Mouse (Mus musculus): ENCODE measurements around the gene Gxylt2. TPM values are rescaled to one million over a fixed set of nuclear protein-coding genes. Genes with fewer than 3 reads are reported as not detected.

The Gxylt2 gene
- polyA plus RNA-seq, 1 experiment from 2014 or later: 1.4 TPM

- H3K9me3 ChIP-seq (ENCODE audit: control insufficient read depth, low read length): no peaks in the 10 kb centered on the region
- H3K4me1 ChIP-seq (replicated peaks; ENCODE audit: control insufficient read depth, insufficient read depth, low read length): peaks cover 4% of the 10 kb centered on the region; the same call in 1 of the 2 replicates
- DNase-seq (ENCODE audit: low spot score): peak; percentile 37
- H3K36me3 ChIP-seq (ENCODE audit: control insufficient read depth, insufficient read depth, low read length): no peaks in the 10 kb centered on the region
- H3K4me2 ChIP-seq (ENCODE audit: low read length): no peak overlapping the region
- H3K27me3 ChIP-seq (replicated peaks; ENCODE audit: control insufficient read depth, insufficient read depth, low read length): peaks cover 24% of the 10 kb centered on the region
- H3K4me3 ChIP-seq (ENCODE audit: low read depth, low read length): no peak overlapping the region
- WGBS: 57% methylated on average over 7 of the region's 7 CpGs
- no peak for ATAC-seq (replicated peaks; ENCODE audit: low FRiP score, low TSS enrichment, low read depth)
- H3K9ac ChIP-seq (ENCODE audit: low read length): no peak overlapping the region
- H3K27ac ChIP-seq (ENCODE audit: low read depth): no peak overlapping the region
These were observed 3.0 kb downstream of the Gxylt2 start for GRCm38 (mm10) chr6:100707557-100707956.

GRCm38 (mm10) chr6:100708248-100708647, 3.7 kb downstream of the Gxylt2 start:
- Histone ChIP-seq H3K9me3 (ENCODE audit: control insufficient read depth, low read length) (no peaks in the 10 kb centered on the region), H3K4me1 (replicated peaks; ENCODE audit: control insufficient read depth, insufficient read depth, low read length) (peaks cover 4% of the 10 kb centered on the region; the same call in 1 of the 2 replicates), H3K4me2 (ENCODE audit: low read length) (no peak overlapping the region), H3K27ac (ENCODE audit: low read depth) (no peak overlapping the region), H3K27me3 (replicated peaks; ENCODE audit: control insufficient read depth, insufficient read depth, low read length) (peaks cover 24% of the 10 kb centered on the region), H3K9ac (ENCODE audit: low read length) (no peak overlapping the region), H3K4me3 (ENCODE audit: low read depth, low read length) (no peak overlapping the region), H3K36me3 (ENCODE audit: control insufficient read depth, insufficient read depth, low read length) (no peaks in the 10 kb centered on the region)
- no peak for DNase-seq (ENCODE audit: low spot score)
- 69% methylated on average over 1 of the region's 1 CpGs for WGBS
- no peak for ATAC-seq (replicated peaks; ENCODE audit: low FRiP score, low TSS enrichment, low read depth)

GRCm38 (mm10) chr6:100708996-100709395, 4.5 kb downstream of the Gxylt2 start:
- ATAC-seq (replicated peaks; ENCODE audit: low FRiP score, low TSS enrichment, low read depth) (no peak), DNase-seq (ENCODE audit: low spot score) (peak; percentile 38)
- 78% methylated on average over 9 of the region's 9 CpGs for WGBS
- Histone ChIP-seq H3K9ac (ENCODE audit: low read length) (no peak overlapping the region), H3K27ac (ENCODE audit: low read depth) (no peak overlapping the region), H3K9me3 (ENCODE audit: control insufficient read depth, low read length) (no peaks in the 10 kb centered on the region), H3K4me3 (ENCODE audit: low read depth, low read length) (no peak overlapping the region), H3K4me1 (replicated peaks; ENCODE audit: control insufficient read depth, insufficient read depth, low read length) (peaks cover 4% of the 10 kb centered on the region; the same call in 1 of the 2 replicates), H3K4me2 (ENCODE audit: low read length) (no peak overlapping the region), H3K27me3 (replicated peaks; ENCODE audit: control insufficient read depth, insufficient read depth, low read length) (peaks cover 19% of the 10 kb centered on the region), H3K36me3 (ENCODE audit: control insufficient read depth, insufficient read depth, low read length) (no peaks in the 10 kb centered on the region)

- Histone ChIP-seq H3K27ac (ENCODE audit: low read depth) (no peak overlapping the region), H3K9ac (ENCODE audit: low read length) (no peak overlapping the region), H3K4me2 (ENCODE audit: low read length) (no peak overlapping the region), H3K36me3 (ENCODE audit: control insufficient read depth, insufficient read depth, low read length) (no peaks in the 10 kb centered on the region), H3K4me1 (replicated peaks; ENCODE audit: control insufficient read depth, insufficient read depth, low read length) (peaks cover 4% of the 10 kb centered on the region; the same call in 1 of the 2 replicates), H3K9me3 (ENCODE audit: control insufficient read depth, low read length) (no peaks in the 10 kb centered on the region), H3K27me3 (replicated peaks; ENCODE audit: control insufficient read depth, insufficient read depth, low read length) (peaks cover 16% of the 10 kb centered on the region), H3K4me3 (ENCODE audit: low read depth, low read length) (no peak overlapping the region)
- no peak for ATAC-seq (replicated peaks; ENCODE audit: low FRiP score, low TSS enrichment, low read depth)
- peak; percentile 53 for DNase-seq (ENCODE audit: low spot score)
- WGBS: 40% methylated on average over 7 of the region's 7 CpGs
These were observed 4.9 kb downstream of the Gxylt2 start for GRCm38 (mm10) chr6:100709483-100709882.

- WGBS: 43% methylated on average over 4 of the region's 4 CpGs
- no peak for ATAC-seq (replicated peaks; ENCODE audit: low FRiP score, low TSS enrichment, low read depth)
- DNase-seq (ENCODE audit: low spot score): no peak
These were observed 5.6 kb downstream of the Gxylt2 start for GRCm38 (mm10) chr6:100710170-100710569.

GRCm38 (mm10) chr6:100710866-100711265, 6.3 kb downstream of the Gxylt2 start:
- Histone ChIP-seq H3K27ac (ENCODE audit: low read depth) (no peak overlapping the region), H3K9me3 (ENCODE audit: control insufficient read depth, low read length) (no peaks in the 10 kb centered on the region), H3K36me3 (ENCODE audit: control insufficient read depth, insufficient read depth, low read length) (no peaks in the 10 kb centered on the region), H3K4me1 (replicated peaks; ENCODE audit: control insufficient read depth, insufficient read depth, low read length) (no peaks in the 10 kb centered on the region), H3K9ac (ENCODE audit: low read length) (no peak overlapping the region), H3K27me3 (replicated peaks; ENCODE audit: control insufficient read depth, insufficient read depth, low read length) (peaks cover 6% of the 10 kb centered on the region; the same call in 1 of the 2 replicates), H3K4me3 (ENCODE audit: low read depth, low read length) (no peak overlapping the region), H3K4me2 (ENCODE audit: low read length) (no peak overlapping the region)
- ATAC-seq (replicated peaks; ENCODE audit: low FRiP score, low TSS enrichment, low read depth) (no peak), DNase-seq (ENCODE audit: low spot score) (no peak)
- WGBS: 69% methylated on average over 5 of the region's 5 CpGs

More at GRCm38 (mm10) chr6:100710170-100710569, 5.6 kb downstream of the Gxylt2 start:
- peaks cover 13% of the 10 kb centered on the region for H3K27me3 ChIP-seq (replicated peaks; ENCODE audit: control insufficient read depth, insufficient read depth, low read length)
- H3K4me2 ChIP-seq (ENCODE audit: low read length): no peak overlapping the region
- no peaks in the 10 kb centered on the region for H3K9me3 ChIP-seq (ENCODE audit: control insufficient read depth, low read length)
- no peaks in the 10 kb centered on the region for H3K36me3 ChIP-seq (ENCODE audit: control insufficient read depth, insufficient read depth, low read length)
- no peak overlapping the region for H3K4me3 ChIP-seq (ENCODE audit: low read depth, low read length)
- no peak overlapping the region for H3K27ac ChIP-seq (ENCODE audit: low read depth)
- H3K4me1 ChIP-seq (replicated peaks; ENCODE audit: control insufficient read depth, insufficient read depth, low read length): peaks cover 3% of the 10 kb centered on the region; the same call in 1 of the 2 replicates
- no peak overlapping the region for H3K9ac ChIP-seq (ENCODE audit: low read length)

- Histone ChIP-seq H3K27ac (ENCODE audit: low read depth) (no peak overlapping the region), H3K4me3 (ENCODE audit: low read depth, low read length) (no peak overlapping the region), H3K36me3 (ENCODE audit: control insufficient read depth, insufficient read depth, low read length) (no peaks in the 10 kb centered on the region), H3K27me3 (replicated peaks; ENCODE audit: control insufficient read depth, insufficient read depth, low read length) (no peaks in the 10 kb centered on the region), H3K9me3 (ENCODE audit: control insufficient read depth, low read length) (no peaks in the 10 kb centered on the region), H3K4me1 (replicated peaks; ENCODE audit: control insufficient read depth, insufficient read depth, low read length) (no peaks in the 10 kb centered on the region), H3K4me2 (ENCODE audit: low read length) (no peak overlapping the region), H3K9ac (ENCODE audit: low read length) (no peak overlapping the region)
- DNase-seq (ENCODE audit: low spot score) (no peak), ATAC-seq (replicated peaks; ENCODE audit: low FRiP score, low TSS enrichment, low read depth) (no peak)
- WGBS: 77% methylated on average over 8 of the region's 8 CpGs
These were observed 10.8 kb downstream of the Gxylt2 start for GRCm38 (mm10) chr6:100715296-100715828.

- H3K27ac ChIP-seq (ENCODE audit: low read depth): no peak overlapping the region
- no peak overlapping the region for H3K4me3 ChIP-seq (ENCODE audit: low read depth, low read length)
- H3K36me3 ChIP-seq (ENCODE audit: control insufficient read depth, insufficient read depth, low read length): no peaks in the 10 kb centered on the region
- no peak overlapping the region for H3K4me2 ChIP-seq (ENCODE audit: low read length)
- DNase-seq (ENCODE audit: low spot score): no peak
- H3K4me1 ChIP-seq (replicated peaks; ENCODE audit: control insufficient read depth, insufficient read depth, low read length): no peaks in the 10 kb centered on the region
- no peaks in the 10 kb centered on the region for H3K27me3 ChIP-seq (replicated peaks; ENCODE audit: control insufficient read depth, insufficient read depth, low read length)
- no peak for ATAC-seq (replicated peaks; ENCODE audit: low FRiP score, low TSS enrichment, low read depth)
- no peaks in the 10 kb centered on the region for H3K9me3 ChIP-seq (ENCODE audit: control insufficient read depth, low read length)
- 45% methylated on average over 7 of the region's 7 CpGs for WGBS
- H3K9ac ChIP-seq (ENCODE audit: low read length): no peak overlapping the region
These were observed 11.6 kb downstream of the Gxylt2 start for GRCm38 (mm10) chr6:100716152-100716551.

- ATAC-seq (replicated peaks; ENCODE audit: low FRiP score, low TSS enrichment, low read depth): no peak
- Histone ChIP-seq H3K27me3 (replicated peaks; ENCODE audit: control insufficient read depth, insufficient read depth, low read length) (no peaks in the 10 kb centered on the region), H3K36me3 (ENCODE audit: control insufficient read depth, insufficient read depth, low read length) (no peaks in the 10 kb centered on the region), H3K4me3 (ENCODE audit: low read depth, low read length) (no peak overlapping the region), H3K4me1 (replicated peaks; ENCODE audit: control insufficient read depth, insufficient read depth, low read length) (no peaks in the 10 kb centered on the region), H3K9ac (ENCODE audit: low read length) (no peak overlapping the region), H3K9me3 (ENCODE audit: control insufficient read depth, low read length) (no peaks in the 10 kb centered on the region), H3K27ac (ENCODE audit: low read depth) (no peak overlapping the region), H3K4me2 (ENCODE audit: low read length) (no peak overlapping the region)
- DNase-seq (ENCODE audit: low spot score): no peak
- 71% methylated on average over 8 of the region's 8 CpGs for whole genome bisulfite sequencing
These were observed 12.3 kb downstream of the Gxylt2 start for GRCm38 (mm10) chr6:100716817-100717216.
